Mouse (Mus musculus): Measurements from ENCODE around the gene March4. TPM values are rescaled to one million over a fixed set of nuclear protein-coding genes. Genes with fewer than 3 reads are reported as not detected.

The March4 gene
- polyA plus RNA-seq, 1 experiment from 2014 or later = 1.3 TPM

GRCm38 (mm10) chr1:72434510-72434909 lies 102.2 kb downstream of the March4 start:
- Histone ChIP-seq H3K4me3 (no peak overlapping the region), H3K9me3 (no peaks in the 10 kb centered on the region), H3K27ac (replicated peaks) (no peak overlapping the region), H3K9ac (replicated peaks) (no peak overlapping the region), H3K36me3 (no peaks in the 10 kb centered on the region), H3K4me1 (0 out of 2 replicates have a peak, but pooled peaks cover 2% of the 10 kb centered on the region), H3K4me2 (replicated peaks) (no peak overlapping the region), H3K27me3 (no peaks in the 10 kb centered on the region)
- ATAC-seq (ENCODE audit: low FRiP score, low read depth) = no peak
- 56% methylated on average over 3 of the region's 3 CpGs for WGBS

- Histone ChIP-seq H3K36me3 (no peaks in the 10 kb centered on the region), H3K9me3 (no peaks in the 10 kb centered on the region), H3K27ac (replicated peaks) (no peak overlapping the region), H3K4me1 (no peaks in the 10 kb centered on the region), H3K4me2 (replicated peaks) (no peak overlapping the region), H3K9ac (replicated peaks) (no peak overlapping the region), H3K4me3 (no peak overlapping the region), H3K27me3 (no peaks in the 10 kb centered on the region)
- no peak for ATAC-seq (ENCODE audit: low FRiP score, low read depth)
- 100% methylated on average over 1 of the region's 1 CpGs for WGBS
Measured at GRCm38 (mm10) chr1:72432579-72432978, 104.2 kb downstream of the March4 start.

- Histone ChIP-seq H3K9me3 (no peaks in the 10 kb centered on the region), H3K9ac (replicated peaks) (no peak overlapping the region), H3K4me1 (no peaks in the 10 kb centered on the region), H3K27me3 (no peaks in the 10 kb centered on the region), H3K27ac (replicated peaks) (no peak overlapping the region), H3K4me3 (no peak overlapping the region), H3K4me2 (replicated peaks) (no peak overlapping the region), H3K36me3 (no peaks in the 10 kb centered on the region)
- ATAC-seq (ENCODE audit: low FRiP score, low read depth) = no peak
- WGBS = 89% methylated on average over 7 of the region's 7 CpGs
Measured at GRCm38 (mm10) chr1:72429107-72429807, 107.5 kb downstream of the March4 start.

- Histone ChIP-seq H3K9ac (replicated peaks) (no peak overlapping the region), H3K9me3 (no peaks in the 10 kb centered on the region), H3K27ac (replicated peaks) (no peak overlapping the region), H3K36me3 (no peaks in the 10 kb centered on the region), H3K4me2 (replicated peaks) (no peak overlapping the region), H3K27me3 (no peaks in the 10 kb centered on the region), H3K4me1 (no peaks in the 10 kb centered on the region), H3K4me3 (no peak overlapping the region)
- no peak for ATAC-seq (ENCODE audit: low FRiP score, low read depth)
- 87% methylated on average over 8 of the region's 8 CpGs for WGBS
Measured at GRCm38 (mm10) chr1:72428526-72428925, 108.2 kb downstream of the March4 start.

- Histone ChIP-seq H3K9ac (replicated peaks) (no peak overlapping the region), H3K9me3 (no peaks in the 10 kb centered on the region), H3K4me1 (no peaks in the 10 kb centered on the region), H3K36me3 (no peaks in the 10 kb centered on the region), H3K27me3 (no peaks in the 10 kb centered on the region), H3K27ac (replicated peaks) (no peak overlapping the region), H3K4me3 (no peak overlapping the region), H3K4me2 (replicated peaks) (no peak overlapping the region)
- ATAC-seq (ENCODE audit: low FRiP score, low read depth) = no peak
- WGBS = 82% methylated on average over 4 of the region's 4 CpGs
Measured at GRCm38 (mm10) chr1:72426456-72426855, 110.3 kb downstream of the March4 start.

- no peaks in the 10 kb centered on the region for H3K36me3 ChIP-seq
- 90% methylated on average over 4 of the region's 4 CpGs for WGBS
Measured at GRCm38 (mm10) chr1:72422121-72422520, 114.6 kb downstream of the March4 start.

GRCm38 (mm10) chr1:72420220-72420619 lies 116.5 kb downstream of the March4 start:
- no peak for ATAC-seq (ENCODE audit: low FRiP score, low read depth)
- H3K4me3 ChIP-seq = no peak overlapping the region
- WGBS = 67% methylated on average over 2 of the region's 2 CpGs
- H3K9me3 ChIP-seq = no peaks in the 10 kb centered on the region
- H3K4me2 ChIP-seq (replicated peaks) = no peak overlapping the region
- H3K9ac ChIP-seq (replicated peaks) = no peak overlapping the region
- H3K27me3 ChIP-seq = no peaks in the 10 kb centered on the region
- H3K36me3 ChIP-seq = no peaks in the 10 kb centered on the region
- H3K27ac ChIP-seq (replicated peaks) = no peak overlapping the region
- H3K4me1 ChIP-seq = peaks cover 7% of the 10 kb centered on the region

More at GRCm38 (mm10) chr1:72422121-72422520, 114.6 kb downstream of the March4 start:
- no peak for ATAC-seq (ENCODE audit: low FRiP score, low read depth)
- H3K9me3 ChIP-seq = no peaks in the 10 kb centered on the region
- no peaks in the 10 kb centered on the region for H3K27me3 ChIP-seq
- H3K27ac ChIP-seq (replicated peaks) = no peak overlapping the region
- H3K4me3 ChIP-seq = no peak overlapping the region
- H3K4me1 ChIP-seq = peaks cover 7% of the 10 kb centered on the region
- H3K4me2 ChIP-seq (replicated peaks) = no peak overlapping the region
- H3K9ac ChIP-seq (replicated peaks) = no peak overlapping the region

GRCm38 (mm10) chr1:72418744-72419655 lies 117.7 kb downstream of the March4 start:
- Histone ChIP-seq H3K27me3 (no peaks in the 10 kb centered on the region), H3K27ac (replicated peaks) (no peak overlapping the region), H3K36me3 (no peaks in the 10 kb centered on the region), H3K4me1 (peaks cover 19% of the 10 kb centered on the region), H3K4me3 (no peak overlapping the region), H3K9me3 (no peaks in the 10 kb centered on the region), H3K9ac (replicated peaks) (no peak overlapping the region), H3K4me2 (replicated peaks) (no peak overlapping the region)
- no peak for ATAC-seq (ENCODE audit: low FRiP score, low read depth)
- WGBS = 62% methylated on average over 8 of the region's 8 CpGs

- no peak overlapping the region for H3K4me3 ChIP-seq
- H3K36me3 ChIP-seq = no peaks in the 10 kb centered on the region
Measured at GRCm38 (mm10) chr1:72414561-72415253, 122.0 kb downstream of the March4 start.

GRCm38 (mm10) chr1:72414133-72414532 lies 122.6 kb downstream of the March4 start:
- H3K27ac ChIP-seq (replicated peaks) = peak overlapping the region; percentile 21
- no peak overlapping the region for H3K4me3 ChIP-seq
- H3K9ac ChIP-seq (replicated peaks) = no peak overlapping the region
- WGBS = 53% methylated on average over 8 of the region's 8 CpGs
- H3K36me3 ChIP-seq = no peaks in the 10 kb centered on the region
- no peaks in the 10 kb centered on the region for H3K27me3 ChIP-seq
- H3K4me2 ChIP-seq (replicated peaks) = no peak overlapping the region
- H3K4me1 ChIP-seq = peaks cover 18% of the 10 kb centered on the region
- no peaks in the 10 kb centered on the region for H3K9me3 ChIP-seq
- no peak for ATAC-seq (ENCODE audit: low FRiP score, low read depth)

More at GRCm38 (mm10) chr1:72414561-72415253, 122.0 kb downstream of the March4 start:
- no peak overlapping the region for H3K9ac ChIP-seq (replicated peaks)
- H3K9me3 ChIP-seq = no peaks in the 10 kb centered on the region
- no peaks in the 10 kb centered on the region for H3K27me3 ChIP-seq
- 40% methylated on average over 8 of the region's 8 CpGs for WGBS
- H3K27ac ChIP-seq (replicated peaks) = peak overlapping the region; percentile 21
- H3K4me1 ChIP-seq = peaks cover 20% of the 10 kb centered on the region
- peak; percentile 44; the same call in 1 of the 2 replicates for ATAC-seq (ENCODE audit: low FRiP score, low read depth)
- no peak overlapping the region for H3K4me2 ChIP-seq (replicated peaks)

GRCm38 (mm10) chr1:72413205-72413604 lies 123.5 kb downstream of the March4 start:
- H3K4me2 ChIP-seq (replicated peaks) = no peak overlapping the region
- ATAC-seq (ENCODE audit: low FRiP score, low read depth) = no peak
- H3K27ac ChIP-seq (replicated peaks) = no peak overlapping the region
- H3K36me3 ChIP-seq = no peaks in the 10 kb centered on the region
- H3K4me3 ChIP-seq = no peak overlapping the region
- no peaks in the 10 kb centered on the region for H3K9me3 ChIP-seq
- H3K4me1 ChIP-seq = peaks cover 13% of the 10 kb centered on the region
- WGBS = 94% methylated on average over 8 of the region's 8 CpGs
- H3K9ac ChIP-seq (replicated peaks) = no peak overlapping the region
- H3K27me3 ChIP-seq = no peaks in the 10 kb centered on the region

GRCm38 (mm10) chr1:72411108-72411507 lies 125.6 kb downstream of the March4 start:
- Histone ChIP-seq H3K27me3 (no peaks in the 10 kb centered on the region), H3K27ac (replicated peaks) (no peak overlapping the region), H3K4me2 (replicated peaks) (no peak overlapping the region), H3K4me1 (peaks cover 13% of the 10 kb centered on the region), H3K4me3 (no peak overlapping the region), H3K9ac (replicated peaks) (no peak overlapping the region), H3K9me3 (no peaks in the 10 kb centered on the region), H3K36me3 (no peaks in the 10 kb centered on the region)
- ATAC-seq (ENCODE audit: low FRiP score, low read depth) = no peak
- WGBS = 94% methylated on average over 8 of the region's 8 CpGs

All from midbrain, embryonic 12.5 days (tissue).